Mouse (Mus musculus) MEL (cell line): ENCODE results near the gene Nudt14. TPM values are rescaled to one million over a fixed set of nuclear protein-coding genes. Genes with fewer than 3 reads are reported as not detected.

Experiments used
- DNase-seq: peaks from one replicate; pipeline ENCODE4 v3.0.0; 2011; ENCODE audit warnings: low read depth, low spot score
- H3K27ac ChIP-seq: 2 replicates; pipeline ENCODE4 v1.5.1; 2012; ENCODE audit warnings: low read depth, mild to moderate bottlenecking, control low read depth, low read length, moderate library complexity; ENCODE audit not compliant: control insufficient read depth
- H3K27me3 ChIP-seq, 2 experiments: fragments of 150-350 bp in 1 of 2; sonication (generic) in 1 of 2; 2 replicates each; pipeline ENCODE4 v1.6.1; 2012; ENCODE audit warnings: low read length in 2 of 2, mild to moderate bottlenecking in 2 of 2, improper control_type of control experiment in 1 of 2, moderate library complexity in 1 of 2; ENCODE audit not compliant: insufficient read depth in 2 of 2, control insufficient read depth in 1 of 2
- H3K36me3 ChIP-seq, 2 experiments: 2 replicates each; pipeline ENCODE4 v1.6.1; 2012 to 2014; ENCODE audit warnings: low read length in 2 of 2, improper control_type of control experiment in 1 of 2, inconsistent platforms in 1 of 2, mild to moderate bottlenecking in 1 of 2; ENCODE audit not compliant: insufficient read depth in 2 of 2, control insufficient read depth in 1 of 2
- H3K4me1 ChIP-seq, 2 experiments: fragments of 150-350 bp in 1 of 2; sonication (generic) in 1 of 2; 2 replicates each; pipeline ENCODE4 v1.6.1; 2012; ENCODE audit warnings: low read length in 2 of 2, improper control_type of control experiment in 1 of 2, mild to moderate bottlenecking in 1 of 2; ENCODE audit not compliant: insufficient read depth in 2 of 2, control insufficient read depth in 1 of 2
- H3K4me3 ChIP-seq, 2 experiments: fragments of 150-350 bp in 1 of 2; sonication (generic) in 1 of 2; 2 replicates each; pipeline ENCODE4 v1.5.1; 2012; ENCODE audit warnings: low read depth in 2 of 2, low read length in 2 of 2, mild to moderate bottlenecking in 2 of 2, moderate library complexity in 2 of 2, control low read depth in 1 of 2, improper control_type of control experiment in 1 of 2; ENCODE audit not compliant: control insufficient read depth in 1 of 2, insufficient read depth in 1 of 2
- H3K79me2 ChIP-seq: 2 replicates; pipeline ENCODE4 v1.6.1; 2012; ENCODE audit warnings: mild to moderate bottlenecking, low read length, moderate library complexity; ENCODE audit not compliant: control insufficient read depth, poor library complexity, insufficient read depth
- H3K9ac ChIP-seq: 2 replicates; pipeline ENCODE4 v1.6.1; 2012; ENCODE audit warnings: low read depth, mild to moderate bottlenecking, control low read depth, low read length, moderate library complexity; ENCODE audit not compliant: control insufficient read depth, poor library complexity, severe bottlenecking
- H3K9me3 ChIP-seq: fragments of 150-350 bp; sonication (generic); replicated peaks from 2 replicates; pipeline ENCODE4 v1.6.1; 2012; ENCODE audit warnings: mild to moderate bottlenecking, low read length, improper control_type of control experiment, moderate library complexity; ENCODE audit not compliant: insufficient read depth
- E2F4 ChIP-seq: IDR thresholded peaks from 2 replicates; pipeline ENCODE4 v1.6.1; 2011; ENCODE audit warnings: low read depth, low read length, improper control_type of control experiment, borderline replicate concordance
- GATA1 ChIP-seq: IDR thresholded peaks from 2 replicates; pipeline ENCODE4 v1.6.1; 2011; ENCODE audit warnings: low read depth, low read length, improper control_type of control experiment
- HCFC1 ChIP-seq: IDR thresholded peaks from 2 replicates; pipeline ENCODE4 v1.6.1; 2012; ENCODE audit warnings: low read depth, mild to moderate bottlenecking, inconsistent platforms, low read length, improper control_type of control experiment, moderate library complexity
- JUND ChIP-seq: IDR thresholded peaks from 2 replicates; pipeline ENCODE4 v1.6.1; 2011; ENCODE audit warnings: low read depth, mild to moderate bottlenecking, improper control_type of control experiment, low read length
- KAT2A ChIP-seq: conservative IDR thresholded peaks from 2 replicates; pipeline ENCODE4 v1.6.1; 2012; ENCODE audit warnings: low read depth, low read length, improper control_type of control experiment, inconsistent platforms
- MAFK ChIP-seq: IDR thresholded peaks from 2 replicates; pipeline ENCODE4 v1.6.1; 2011; ENCODE audit warnings: low read depth, mild to moderate bottlenecking, low read length, improper control_type of control experiment, borderline replicate concordance
- MAZ ChIP-seq: IDR thresholded peaks from 2 replicates; pipeline ENCODE4 v1.6.1; 2012; ENCODE audit warnings: low read depth, mild to moderate bottlenecking, inconsistent platforms, low read length, improper control_type of control experiment
- MEF2A ChIP-seq: IDR thresholded peaks from 2 replicates; pipeline ENCODE4 v1.6.1; 2014; ENCODE audit warnings: low read depth, mild to moderate bottlenecking, inconsistent platforms, low read length, improper control_type of control experiment; ENCODE audit not compliant: poor library complexity, insufficient replicate concordance, severe bottlenecking; ENCODE audit errors: extremely low read depth
- MXI1 ChIP-seq: IDR thresholded peaks from 2 replicates; pipeline ENCODE4 v1.6.1; 2011; ENCODE audit warnings: mild to moderate bottlenecking, low read depth, low read length, improper control_type of control experiment
- MYC ChIP-seq: IDR thresholded peaks from 2 replicates; pipeline ENCODE4 v1.6.1; 2011; ENCODE audit warnings: low read depth, mild to moderate bottlenecking, low read length, improper control_type of control experiment, moderate library complexity
- NELFE ChIP-seq: IDR thresholded peaks from 2 replicates; pipeline ENCODE4 v1.6.1; 2011; ENCODE audit warnings: low read depth, low read length, improper control_type of control experiment
- NRF1 ChIP-seq: IDR thresholded peaks from 2 replicates; pipeline ENCODE4 v1.6.1; 2014; ENCODE audit warnings: low read depth, mild to moderate bottlenecking, inconsistent platforms, low read length, improper control_type of control experiment, moderate library complexity; ENCODE audit not compliant: poor library complexity, insufficient read depth, severe bottlenecking
- POLR2A ChIP-seq, 2 experiments: IDR thresholded peaks; 2 replicates each; pipeline ENCODE4 v1.6.1; 2011 to 2012; ENCODE audit warnings: low read length in 2 of 2, mild to moderate bottlenecking in 2 of 2, control low read depth in 1 of 2, improper control_type of control experiment in 1 of 2, low read depth in 1 of 2, moderate library complexity in 1 of 2; ENCODE audit not compliant: control insufficient read depth in 1 of 2, insufficient read depth in 1 of 2, poor library complexity in 1 of 2
- POLR2AphosphoS2 ChIP-seq: IDR thresholded peaks from 2 replicates; pipeline ENCODE4 v1.6.1; 2011; ENCODE audit warnings: low read length, improper control_type of control experiment
- POLR2AphosphoS5 ChIP-seq: IDR thresholded peaks from 2 replicates; pipeline ENCODE4 v1.6.1; 2012; ENCODE audit warnings: low read depth, borderline replicate concordance, mild to moderate bottlenecking, inconsistent platforms, low read length, moderate library complexity, mixed read lengths
- RAD21 ChIP-seq: IDR thresholded peaks from 2 replicates; pipeline ENCODE4 v1.6.1; 2011; ENCODE audit warnings: mild to moderate bottlenecking, low read depth, low read length, improper control_type of control experiment
- RCOR1 ChIP-seq: IDR thresholded peaks from 2 replicates; pipeline ENCODE4 v1.6.1; 2012; ENCODE audit warnings: low read depth, mild to moderate bottlenecking, inconsistent platforms, low read length, improper control_type of control experiment
- SIN3A ChIP-seq: IDR thresholded peaks from 2 replicates; pipeline ENCODE4 v1.6.1; 2012; ENCODE audit warnings: low read length, improper control_type of control experiment, inconsistent platforms
- SMC3 ChIP-seq: IDR thresholded peaks from 2 replicates; pipeline ENCODE4 v1.6.1; 2011; ENCODE audit warnings: low read depth, low read length, improper control_type of control experiment
- TAL1 ChIP-seq: IDR thresholded peaks from 2 replicates; pipeline ENCODE4 v1.6.1; 2012; ENCODE audit warnings: mild to moderate bottlenecking, inconsistent platforms, low read length, moderate library complexity, mixed read lengths
- TCF12 ChIP-seq: IDR thresholded peaks from 2 replicates; pipeline ENCODE4 v1.6.1; 2014; ENCODE audit warnings: low read depth, mild to moderate bottlenecking, inconsistent platforms, low read length, improper control_type of control experiment, moderate library complexity
- UBTF ChIP-seq: IDR thresholded peaks from 2 replicates; pipeline ENCODE4 v1.6.1; 2012; ENCODE audit warnings: low read depth, mild to moderate bottlenecking, inconsistent platforms, low read length, improper control_type of control experiment, moderate library complexity, borderline replicate concordance; ENCODE audit not compliant: insufficient read depth
- USF1 ChIP-seq: IDR thresholded peaks from 2 replicates; pipeline ENCODE4 v1.6.1; 2014; ENCODE audit warnings: low read depth, mild to moderate bottlenecking, inconsistent platforms, low read length, improper control_type of control experiment, moderate library complexity
- ZC3H11A ChIP-seq: IDR thresholded peaks from 2 replicates; pipeline ENCODE4 v1.6.1; 2012; ENCODE audit warnings: low read depth, mild to moderate bottlenecking, inconsistent platforms, low read length, improper control_type of control experiment
- ZKSCAN1 ChIP-seq: IDR thresholded peaks from 2 replicates; pipeline ENCODE4 v1.6.1; 2012; ENCODE audit warnings: low read depth, mild to moderate bottlenecking, inconsistent platforms, low read length, improper control_type of control experiment, moderate library complexity
- ZNF384 ChIP-seq: IDR thresholded peaks from 2 replicates; pipeline ENCODE4 v1.6.1; 2012; ENCODE audit warnings: low read depth, mild to moderate bottlenecking, inconsistent platforms, low read length, improper control_type of control experiment
- polyA plus RNA-seq, 2 experiments: library from polyadenylated mRNA; stranded (reverse) in 1 of 2; unstranded in 1 of 2; fragments of >175 nt in 1 of 2; fragments of >200 nt in 1 of 2; gene quantifications; 2 replicates each; pipeline versions ENCODE4 v1.2.1 to v1.2.4; 2012; ENCODE audit warnings: low replicate concordance in 2 of 2, low read depth in 1 of 2; ENCODE audit not compliant: insufficient read length in 2 of 2, insufficient read depth in 1 of 2, missing spikeins in 1 of 2
- total RNA-seq: library from RNA; depleted of rRNA; stranded (reverse); fragments of 300-350 nt; gene quantifications from 2 replicates; pipeline ENCODE4 v1.2.3, GENCODE M21; 2012

Gene Nudt14
- total and polyA plus RNA-seq, 3 experiments: 19.0 to 61.0 TPM; not detected in 1

- TF ChIP-seq MAFK (no peak), SMC3 (no peak), MYC (no peak), SIN3A (no peak), HCFC1 (no peak), RAD21 (no peak), ZC3H11A (no peak), RCOR1 (no peak), E2F4 (no peak), UBTF (no peak), KAT2A (no peak), TCF12 (no peak), NELFE (no peak), MAZ (no peak), POLR2AphosphoS2 (no peak), POLR2AphosphoS5 (no peak)
- TF ChIP-seq, all 39 proteins: peak for 0
Observed at GRCm38 (mm10) chr12:112937906-112938305, 4.0 kb downstream of the Nudt14 start.

GRCm38 (mm10) chr12:112932647-112933046 is 9.3 kb downstream of the Nudt14 start:
- H3K36me3 ChIP-seq: no peaks in the 10 kb centered on the region
- H3K4me1 ChIP-seq: no peaks in the 10 kb centered on the region
- no peaks in the 10 kb centered on the region for H3K79me2 ChIP-seq
- H3K27ac ChIP-seq: no peak overlapping the region
- DNase-seq: no peak
- no peaks in the 10 kb centered on the region for H3K27me3 ChIP-seq
- TF ChIP-seq ZKSCAN1 (no peak), POLR2A (IDR thresholded peaks at IDR 0.05; ENCODE audit: control insufficient read depth in 1 of 2, insufficient read depth in 1 of 2, low read depth in 1 of 2, low read length in 2 of 2, poor library complexity in 1 of 2) (no peak), MEF2A (no peak), GATA1 (no peak), POLR2AphosphoS5 (no peak), MXI1 (no peak), NRF1 (no peak), JUND (no peak), HCFC1 (no peak), RAD21 (no peak), ZNF384 (no peak), E2F4 (no peak), MAZ (no peak), NELFE (no peak), TAL1 (no peak), MYC (no peak), USF1 (no peak)
- no peaks in the 10 kb centered on the region for H3K9me3 ChIP-seq
- H3K9ac ChIP-seq: no peak overlapping the region
- H3K4me3 ChIP-seq: no peak overlapping the region

More at GRCm38 (mm10) chr12:112937906-112938305, 4.0 kb downstream of the Nudt14 start:
- peaks cover 3% of the 10 kb centered on the region; the same call in 1 of the 2 replicates for H3K79me2 ChIP-seq
- no peak overlapping the region for H3K9ac ChIP-seq
- no peaks in the 10 kb centered on the region for H3K27me3 ChIP-seq
- H3K36me3 ChIP-seq: peaks cover 0 to 6% of the 10 kb centered on the region in 2 experiments; a peak in 2 of 4 replicates
- H3K4me1 ChIP-seq: peaks cover 9 to 14% of the 10 kb centered on the region in 2 experiments
- DNase-seq: no peak
- no peak overlapping the region for H3K4me3 ChIP-seq
- H3K27ac ChIP-seq: no peak overlapping the region
- no peaks in the 10 kb centered on the region for H3K9me3 ChIP-seq
